Mouse (Mus musculus) right cerebral cortex, postnatal 14 days (tissue): ENCODE measurements around the gene Uggt1.

Experiments used
- DNase-seq: peaks from one replicate; pipeline ENCODE4 v3.0.0; 2022

The Uggt1 gene

GRCm38 (mm10) chr1:36172941-36173340 is 71.6 kb downstream of the Uggt1 start:
- DNase-seq, result no peak

GRCm38 (mm10) chr1:36162687-36163086 is 81.8 kb downstream of the Uggt1 start:
- no peak for DNase-seq

- DNase-seq, result no peak
Observed at GRCm38 (mm10) chr1:36161208-36161607, 83.3 kb downstream of the Uggt1 start.

- DNase-seq, result no peak
Observed at GRCm38 (mm10) chr1:36160246-36160645, 84.3 kb downstream of the Uggt1 start.

GRCm38 (mm10) chr1:36149411-36149810 is 95.1 kb downstream of the Uggt1 start:
- DNase-seq, result no peak

GRCm38 (mm10) chr1:36148809-36149208 is 95.7 kb downstream of the Uggt1 start:
- no peak for DNase-seq

- DNase-seq, result peak; percentile 50
Observed at GRCm38 (mm10) chr1:36145050-36145449, 99.5 kb downstream of the Uggt1 start.

- DNase-seq, result no peak
Observed at GRCm38 (mm10) chr1:36140311-36140710, 104.2 kb downstream of the Uggt1 start.

- peak; percentile 76 for DNase-seq
Observed at GRCm38 (mm10) chr1:36134584-36134983, 109.9 kb downstream of the Uggt1 start.

GRCm38 (mm10) chr1:36133647-36134046 is 110.9 kb downstream of the Uggt1 start:
- no peak for DNase-seq

GRCm38 (mm10) chr1:36133041-36133440 is 111.5 kb downstream of the Uggt1 start:
- no peak for DNase-seq

GRCm38 (mm10) chr1:36132211-36132610 is 112.3 kb downstream of the Uggt1 start:
- no peak for DNase-seq

GRCm38 (mm10) chr1:36131766-36132165 is 112.8 kb downstream of the Uggt1 start:
- no peak for DNase-seq

- no peak for DNase-seq
Observed at GRCm38 (mm10) chr1:36131154-36131553, 113.4 kb downstream of the Uggt1 start.

GRCm38 (mm10) chr1:36130307-36131035 is 114.0 kb downstream of the Uggt1 start:
- DNase-seq, result no peak

- DNase-seq, result no peak
Observed at GRCm38 (mm10) chr1:36129881-36130280, 114.6 kb downstream of the Uggt1 start.

GRCm38 (mm10) chr1:36129126-36129525 is 115.4 kb downstream of the Uggt1 start:
- no peak for DNase-seq

GRCm38 (mm10) chr1:36125076-36125475 is 119.4 kb downstream of the Uggt1 start:
- no peak for DNase-seq

GRCm38 (mm10) chr1:36121172-36121571 is 123.3 kb downstream of the Uggt1 start:
- DNase-seq, result no peak

- no peak for DNase-seq
Observed at GRCm38 (mm10) chr1:36119426-36119825, 125.1 kb downstream of the Uggt1 start.

- no peak for DNase-seq
Observed at GRCm38 (mm10) chr1:36118958-36119357, 125.6 kb downstream of the Uggt1 start.

GRCm38 (mm10) chr1:36118061-36118685 is 126.3 kb downstream of the Uggt1 start:
- DNase-seq, result no peak

- DNase-seq, result no peak
Observed at GRCm38 (mm10) chr1:36116488-36116887, 128.0 kb downstream of the Uggt1 start.

- no peak for DNase-seq
Observed at GRCm38 (mm10) chr1:36114844-36115243, 129.7 kb downstream of the Uggt1 start.

GRCm38 (mm10) chr1:36113670-36114069 is 130.8 kb downstream of the Uggt1 start:
- no peak for DNase-seq
